Mouse (Mus musculus): ENCODE measurements around the gene Gja8. TPM values are rescaled to one million over a fixed set of nuclear protein-coding genes. Genes with fewer than 3 reads are reported as not detected.

Gja8 gene
- polyA plus RNA-seq (2015; fragmentation: Nextera tagmentation; extraction: Ambion mirVana) = 0.09 and 0.18 TPM in 2 replicates

DNA sequence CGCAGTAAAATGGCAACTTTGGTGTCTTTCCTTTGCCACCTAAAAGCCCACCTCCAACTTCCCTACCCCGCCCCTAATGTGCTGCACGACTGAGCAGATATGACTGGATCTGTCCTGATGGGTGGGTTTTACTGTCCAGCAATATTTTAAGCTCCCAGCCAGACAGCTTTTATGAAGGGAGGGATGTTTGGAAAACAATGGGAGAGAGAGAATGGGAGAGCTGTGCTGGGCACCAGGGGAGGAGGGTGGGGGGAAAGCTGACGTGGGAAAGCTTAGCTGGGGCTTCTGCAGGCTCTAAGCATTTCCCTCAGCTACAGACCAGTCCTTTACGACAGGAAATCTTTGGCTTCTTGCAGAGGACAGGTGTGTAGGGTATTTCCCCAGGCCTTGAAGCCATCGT is at the start of gene Gja8:
Gja8 (minus strand) TSS at position 101 of the 400 bp plus-strand sequence.
- no peak within 1 kb of the TSS for H3K4me3 ChIP-seq (replicated peaks)
- no peaks in the 10 kb centered on the region for H3K9me3 ChIP-seq (replicated peaks)
- H3K27ac ChIP-seq = no peak within 1 kb of the TSS
- no peak for ATAC-seq (replicated peaks; ENCODE audit: low FRiP score)
- peaks cover 7% of the 10 kb centered on the region for H3K4me1 ChIP-seq
- H3K4me2 ChIP-seq = no peak within 1 kb of the TSS
- no peaks in the 10 kb centered on the region for H3K36me3 ChIP-seq
- 40% methylated on average over 6 of the region's 6 CpGs for WGBS
- no peaks in the 10 kb centered on the region for H3K27me3 ChIP-seq
- H3K9ac ChIP-seq = no peak within 1 kb of the TSS

DNA sequence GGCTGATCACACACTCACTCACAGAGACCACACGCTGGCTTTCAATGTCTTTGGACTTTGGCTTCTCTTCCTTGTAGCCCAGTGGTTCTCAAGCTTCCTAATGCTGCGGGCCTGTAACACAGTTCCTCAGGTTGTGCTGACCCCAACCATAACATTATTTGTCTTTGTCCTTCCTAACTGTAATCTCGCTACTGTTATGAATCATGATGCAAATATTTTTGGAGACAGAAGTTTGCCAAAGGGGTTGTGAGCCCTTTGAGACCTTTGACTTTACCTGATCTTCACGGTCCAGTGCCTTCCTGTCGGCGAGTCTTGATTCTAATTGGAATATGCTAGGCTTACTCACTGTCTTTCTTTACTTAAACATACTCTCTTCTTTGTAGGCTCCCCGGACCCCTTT is 48.6 kb upstream of the Gja8 start:
- no peak for ATAC-seq (replicated peaks; ENCODE audit: low FRiP score)
- 67% methylated on average over 7 of the region's 7 CpGs for WGBS
- no peak overlapping the region for H3K4me3 ChIP-seq (replicated peaks)
- no peaks in the 10 kb centered on the region for H3K4me1 ChIP-seq
- H3K9ac ChIP-seq = no peak overlapping the region
- H3K36me3 ChIP-seq = no peaks in the 10 kb centered on the region
- H3K4me2 ChIP-seq = no peak overlapping the region
- no peaks in the 10 kb centered on the region for H3K27me3 ChIP-seq
- H3K9me3 ChIP-seq (replicated peaks) = no peaks in the 10 kb centered on the region
- no peak overlapping the region for H3K27ac ChIP-seq

DNA sequence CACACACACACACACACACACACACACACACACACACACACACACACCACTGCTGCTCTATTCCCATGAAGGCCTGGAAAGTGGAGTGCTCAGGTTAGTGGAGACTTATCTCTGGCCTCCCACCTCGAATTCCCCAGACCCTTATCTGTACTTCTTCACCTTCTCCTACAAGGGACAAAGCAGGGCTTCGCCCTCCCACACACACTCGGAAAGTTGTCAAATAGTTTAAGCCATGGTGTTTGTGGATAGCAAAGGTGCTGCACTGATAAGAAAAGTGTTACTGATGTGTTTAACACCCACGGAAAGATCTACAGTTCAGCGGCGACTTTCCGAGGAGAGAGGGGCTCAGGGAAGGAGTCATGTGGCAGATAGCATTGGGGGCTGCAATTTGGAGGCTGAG is 45.2 kb upstream of the Gja8 start:
- no peak overlapping the region for H3K9ac ChIP-seq
- ATAC-seq (replicated peaks; ENCODE audit: low FRiP score) = no peak
- 44% methylated on average over 7 of the region's 7 CpGs for WGBS

GRCm38 (mm10) chr3:96963088-96964034 is 37.5 kb upstream of the Gja8 start:
- WGBS = 62% methylated on average over 12 of the region's 12 CpGs
- no peak overlapping the region for H3K4me3 ChIP-seq (replicated peaks)
- no peak overlapping the region for H3K27ac ChIP-seq
- ATAC-seq (replicated peaks; ENCODE audit: low FRiP score) = no peak
- no peaks in the 10 kb centered on the region; the same call in 1 of the 2 replicates for H3K27me3 ChIP-seq
- no peaks in the 10 kb centered on the region for H3K4me1 ChIP-seq
- no peaks in the 10 kb centered on the region for H3K36me3 ChIP-seq
- H3K4me2 ChIP-seq = no peak overlapping the region
- H3K9ac ChIP-seq = no peak overlapping the region
- H3K9me3 ChIP-seq (replicated peaks) = no peaks in the 10 kb centered on the region

More for the DNA sequence above, 45.2 kb upstream of the Gja8 start:
- Histone ChIP-seq H3K27ac (no peak overlapping the region), H3K4me1 (no peaks in the 10 kb centered on the region), H3K4me2 (no peak overlapping the region), H3K36me3 (no peaks in the 10 kb centered on the region), H3K9me3 (replicated peaks) (no peaks in the 10 kb centered on the region), H3K27me3 (no peaks in the 10 kb centered on the region), H3K4me3 (replicated peaks) (no peak overlapping the region)

DNA sequence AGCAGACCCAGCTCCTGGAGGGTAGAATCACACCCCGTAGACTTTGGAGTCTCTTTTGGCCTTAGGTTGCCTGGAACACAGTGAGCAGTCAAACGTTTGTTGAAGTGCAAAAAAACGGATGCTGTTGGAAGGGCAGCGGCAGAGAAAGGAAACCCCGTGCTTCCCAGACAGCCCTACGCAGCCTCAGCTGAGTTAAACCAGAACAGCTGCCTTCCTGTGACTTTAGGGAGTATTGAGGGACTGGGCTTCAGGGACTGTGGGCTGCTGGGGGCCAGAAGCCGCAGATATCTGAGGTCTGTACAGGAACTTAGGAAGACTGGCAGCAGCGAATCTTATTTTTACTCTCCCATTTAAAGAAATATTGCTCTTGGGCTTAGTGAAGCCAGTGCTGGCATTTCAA is 34.8 kb upstream of the Gja8 start:
- ATAC-seq (replicated peaks; ENCODE audit: low FRiP score) = no peak
- Histone ChIP-seq H3K36me3 (no peaks in the 10 kb centered on the region), H3K27ac (no peak overlapping the region), H3K9me3 (replicated peaks) (no peaks in the 10 kb centered on the region), H3K27me3 (no peaks in the 10 kb centered on the region; the same call in 1 of the 2 replicates), H3K4me3 (replicated peaks) (no peak overlapping the region), H3K9ac (no peak overlapping the region), H3K4me1 (no peaks in the 10 kb centered on the region), H3K4me2 (no peak overlapping the region)
- WGBS = 51% methylated on average over 8 of the region's 8 CpGs

GRCm38 (mm10) chr3:96953489-96954233 is 27.8 kb upstream of the Gja8 start:
- Histone ChIP-seq H3K9me3 (replicated peaks) (no peaks in the 10 kb centered on the region), H3K4me1 (peaks cover 7% of the 10 kb centered on the region; the same call in 1 of the 2 replicates), H3K27ac (peak overlapping the region; percentile 48; the same call in 1 of the 2 replicates), H3K4me3 (replicated peaks) (no peak overlapping the region), H3K27me3 (no peaks in the 10 kb centered on the region), H3K9ac (no peak overlapping the region), H3K36me3 (no peaks in the 10 kb centered on the region), H3K4me2 (peak overlapping the region; percentile 36; the same call in 1 of the 2 replicates)
- 47% methylated on average over 14 of the region's 14 CpGs for WGBS
- peak; percentile 22; the same call in 1 of the 2 replicates for ATAC-seq (replicated peaks; ENCODE audit: low FRiP score)

DNA sequence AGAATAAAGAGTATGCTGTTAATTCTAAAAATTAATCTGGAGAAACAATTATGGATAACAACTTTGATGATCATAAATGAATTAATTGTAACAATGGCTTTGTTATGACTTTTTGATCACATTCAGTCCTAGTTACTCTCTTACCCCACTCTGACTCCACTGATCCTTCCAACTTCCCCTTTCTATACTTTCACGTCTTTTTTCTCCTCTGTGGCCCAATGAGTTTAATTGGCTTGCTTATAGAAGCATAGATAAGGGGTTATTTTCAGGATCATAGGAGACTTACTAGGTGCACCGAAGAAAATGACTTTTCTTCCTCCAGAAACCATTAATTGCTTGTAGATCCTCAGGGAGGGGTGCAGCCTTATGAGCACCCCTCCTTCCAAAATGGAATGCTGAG is 16.9 kb upstream of the Gja8 start:
- Histone ChIP-seq H3K4me1 (0 out of 2 replicates have a peak, but pooled peaks cover 7% of the 10 kb centered on the region), H3K27ac (no peak overlapping the region), H3K9ac (no peak overlapping the region), H3K9me3 (replicated peaks) (0 out of 2 replicates have a peak, but pooled peaks cover 3% of the 10 kb centered on the region), H3K27me3 (0 out of 2 replicates have a peak, but pooled peaks cover 2% of the 10 kb centered on the region), H3K4me3 (replicated peaks) (no peak overlapping the region), H3K4me2 (no peak overlapping the region), H3K36me3 (no peaks in the 10 kb centered on the region)
- ATAC-seq (replicated peaks; ENCODE audit: low FRiP score) = no peak
- 88% methylated on average over 2 of the region's 2 CpGs for WGBS

DNA sequence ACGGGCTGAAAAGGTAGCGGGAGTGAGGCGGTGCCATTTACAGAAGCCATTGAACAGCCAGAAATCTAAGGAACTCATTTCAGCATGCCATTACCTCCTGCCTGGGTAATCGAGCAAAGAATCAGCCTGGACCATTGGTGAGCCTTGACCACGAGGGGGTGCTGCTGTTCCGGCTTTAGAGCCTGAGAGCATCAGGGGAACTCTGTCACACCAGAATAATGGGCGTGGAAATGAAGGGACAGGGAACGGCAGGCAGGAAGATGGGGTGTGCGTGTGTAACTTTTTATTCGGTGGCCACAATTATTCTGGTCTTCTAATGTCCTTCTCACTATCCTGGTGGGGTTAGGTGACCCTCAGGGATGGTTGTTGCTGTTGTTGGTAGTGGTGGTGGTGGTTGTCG is 12.9 kb upstream of the Gja8 start:
- Histone ChIP-seq H3K9me3 (replicated peaks) (0 out of 2 replicates have a peak, but pooled peaks cover 3% of the 10 kb centered on the region), H3K9ac (no peak overlapping the region), H3K27me3 (peaks cover 4% of the 10 kb centered on the region; the same call in 1 of the 2 replicates), H3K4me3 (replicated peaks) (peak overlapping the region; percentile 23; the same call in 1 of the 2 replicates), H3K4me2 (peak overlapping the region; percentile 47), H3K27ac (no peak overlapping the region), H3K4me1 (peaks cover 10% of the 10 kb centered on the region), H3K36me3 (no peaks in the 10 kb centered on the region)
- ATAC-seq (replicated peaks; ENCODE audit: low FRiP score) = 0 out of 2 replicates have a peak, but pooled peaks have one; percentile 61
- 9% methylated on average over 11 of the region's 11 CpGs for WGBS

- H3K9ac ChIP-seq = no peak overlapping the region
- WGBS = 24% methylated on average over 5 of the region's 5 CpGs
- 0 out of 2 replicates have a peak, but pooled peaks have one; percentile 49 for ATAC-seq (replicated peaks; ENCODE audit: low FRiP score)
These were observed 11.8 kb upstream of the Gja8 start for GRCm38 (mm10) chr3:96937606-96938005.

DNA sequence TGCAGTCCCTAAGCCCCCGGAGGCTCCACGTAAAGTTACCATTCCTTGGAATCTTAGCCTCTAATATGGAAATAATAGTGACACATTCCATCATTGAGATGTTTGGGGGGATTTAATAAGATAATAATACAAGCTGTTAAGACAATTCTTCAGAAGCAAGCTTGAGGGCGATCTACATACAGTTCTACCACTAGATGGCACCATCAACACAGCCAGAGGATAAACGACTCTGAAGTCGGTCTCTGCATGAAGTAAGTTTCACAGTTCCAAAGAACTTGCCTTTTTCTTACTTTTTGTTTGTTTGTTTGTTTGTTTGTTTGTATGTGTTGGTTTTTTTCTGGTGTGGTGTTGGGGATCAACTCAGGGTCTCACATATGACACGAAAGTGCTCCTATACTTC is 10.4 kb upstream of the Gja8 start:
- Histone ChIP-seq H3K4me2 (no peak overlapping the region), H3K9me3 (replicated peaks) (no peaks in the 10 kb centered on the region), H3K27ac (no peak overlapping the region), H3K9ac (no peak overlapping the region), H3K4me1 (peaks cover 26% of the 10 kb centered on the region), H3K27me3 (peaks cover 4% of the 10 kb centered on the region; the same call in 1 of the 2 replicates), H3K36me3 (no peaks in the 10 kb centered on the region), H3K4me3 (replicated peaks) (no peak overlapping the region)
- 14% methylated on average over 6 of the region's 6 CpGs for WGBS
- ATAC-seq (replicated peaks; ENCODE audit: low FRiP score) = no peak

More at GRCm38 (mm10) chr3:96937606-96938005, 11.8 kb upstream of the Gja8 start:
- Histone ChIP-seq H3K4me3 (replicated peaks) (no peak overlapping the region), H3K27ac (no peak overlapping the region), H3K4me2 (no peak overlapping the region), H3K4me1 (peaks cover 18% of the 10 kb centered on the region), H3K9me3 (replicated peaks) (no peaks in the 10 kb centered on the region), H3K36me3 (no peaks in the 10 kb centered on the region), H3K27me3 (peaks cover 4% of the 10 kb centered on the region; the same call in 1 of the 2 replicates)

- Histone ChIP-seq H3K27ac (no peak overlapping the region), H3K4me1 (peaks cover 23% of the 10 kb centered on the region), H3K27me3 (no peaks in the 10 kb centered on the region; the same call in 1 of the 2 replicates), H3K4me3 (replicated peaks) (no peak overlapping the region), H3K4me2 (0 out of 2 replicates have a peak overlapping the region, but pooled peaks have one; percentile 8), H3K9me3 (replicated peaks) (no peaks in the 10 kb centered on the region), H3K36me3 (no peaks in the 10 kb centered on the region), H3K9ac (no peak overlapping the region)
- peak; percentile 58; the same call in 1 of the 2 replicates for ATAC-seq (replicated peaks; ENCODE audit: low FRiP score)
- 19% methylated on average over 5 of the region's 5 CpGs for whole genome bisulfite sequencing
These were observed 5.5 kb upstream of the Gja8 start for GRCm38 (mm10) chr3:96931261-96931681.

Data from kidney, embryonic 15.5 days (tissue).